Mouse (Mus musculus): Measurements from ENCODE around the gene Zhx3. TPM values are rescaled to one million over a fixed set of nuclear protein-coding genes. Genes with fewer than 3 reads are reported as not detected.

The Zhx3 gene
- polyA plus RNA-seq, 2 experiments, result 6.5 to 13.7 TPM

GRCm38 (mm10) chr2:160763816-160764215 is 109.0 kb downstream of the Zhx3 start:
- Histone ChIP-seq H3K4me3 (replicated peaks; ENCODE audit: low read length) (no peak overlapping the region), H3K27me3 (ENCODE audit: control insufficient read depth, insufficient read depth, low read length) (no peaks in the 10 kb centered on the region), H3K36me3 (ENCODE audit: control insufficient read depth, insufficient read depth, low read length) (peaks cover 84% of the 10 kb centered on the region), H3K9ac (ENCODE audit: low read depth, low read length, severe bottlenecking) (no peak overlapping the region), H3K27ac (replicated peaks; ENCODE audit: low read depth, low read length) (no peak overlapping the region), H3K9me3 (ENCODE audit: control insufficient read depth, low read length) (no peaks in the 10 kb centered on the region), H3K4me1 (ENCODE audit: control insufficient read depth, insufficient read depth, low read length) (no peaks in the 10 kb centered on the region), H3K4me2 (replicated peaks; ENCODE audit: low read depth, low read length, severe bottlenecking) (no peak overlapping the region)
- DNase-seq (ENCODE audit: low spot score) (no peak), ATAC-seq (ENCODE audit: low FRiP score, low read depth) (no peak)
- 67% methylated on average over 3 of the region's 3 CpGs for WGBS
- TF ChIP-seq POLR2A (IDR thresholded peaks at IDR 0.05; ENCODE audit: borderline replicate concordance, extremely low read depth, insufficient read depth, insufficient read length), result no peak

DNA sequence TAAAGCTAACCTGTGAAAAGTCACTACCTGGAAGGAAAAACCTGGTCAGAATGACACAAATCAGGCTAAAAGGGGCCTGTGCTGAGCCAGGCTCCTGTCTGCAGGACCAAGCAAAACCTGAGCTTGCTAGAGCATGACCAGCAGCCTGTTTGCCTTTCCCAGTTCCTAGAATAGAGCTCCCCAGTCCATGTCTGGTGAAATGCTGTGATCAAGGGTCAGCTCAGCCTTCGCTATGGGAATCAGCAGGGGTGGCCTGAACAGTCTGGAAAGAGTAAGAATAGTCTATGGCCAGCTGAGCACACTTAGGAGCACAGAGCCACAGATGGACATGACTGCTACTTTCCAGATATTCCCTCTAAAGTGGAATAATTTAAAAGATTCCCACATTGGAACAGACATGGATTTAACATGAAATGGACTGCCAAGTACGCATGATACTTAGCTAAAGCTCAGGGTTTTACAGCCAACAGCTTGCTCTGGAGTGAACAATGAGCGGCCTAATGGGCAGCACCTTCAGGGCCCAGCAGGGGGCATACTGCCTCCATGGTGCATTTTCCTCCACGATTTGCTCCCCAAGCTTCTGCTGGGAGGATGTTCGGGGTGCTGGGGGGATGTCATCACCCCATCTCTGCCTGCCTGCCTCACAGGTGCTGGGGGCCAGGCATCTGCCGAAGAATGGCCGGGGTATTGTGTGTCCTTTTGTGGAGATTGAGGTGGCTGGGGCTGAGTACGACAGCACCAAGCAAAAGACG is 112.2 kb downstream of the Zhx3 start:
- TF ChIP-seq POLR2A (IDR thresholded peaks at IDR 0.05; ENCODE audit: borderline replicate concordance, extremely low read depth, insufficient read depth, insufficient read length), result no peak
- ATAC-seq (ENCODE audit: low FRiP score, low read depth) (no peak), DNase-seq (ENCODE audit: low spot score) (no peak)
- H3K36me3 ChIP-seq (ENCODE audit: control insufficient read depth, insufficient read depth, low read length), result peaks cover 98% of the 10 kb centered on the region
- H3K9me3 ChIP-seq (ENCODE audit: control insufficient read depth, low read length), result no peaks in the 10 kb centered on the region
- no peaks in the 10 kb centered on the region for H3K27me3 ChIP-seq (ENCODE audit: control insufficient read depth, insufficient read depth, low read length)
- H3K4me3 ChIP-seq (replicated peaks; ENCODE audit: low read length), result no peak overlapping the region
- no peaks in the 10 kb centered on the region for H3K4me1 ChIP-seq (ENCODE audit: control insufficient read depth, insufficient read depth, low read length)
- H3K4me2 ChIP-seq (replicated peaks; ENCODE audit: low read depth, low read length, severe bottlenecking), result no peak overlapping the region
- 86% methylated on average over 9 of the region's 9 CpGs for WGBS
- H3K9ac ChIP-seq (ENCODE audit: low read depth, low read length, severe bottlenecking), result no peak overlapping the region
- H3K27ac ChIP-seq (replicated peaks; ENCODE audit: low read depth, low read length), result no peak overlapping the region

DNA sequence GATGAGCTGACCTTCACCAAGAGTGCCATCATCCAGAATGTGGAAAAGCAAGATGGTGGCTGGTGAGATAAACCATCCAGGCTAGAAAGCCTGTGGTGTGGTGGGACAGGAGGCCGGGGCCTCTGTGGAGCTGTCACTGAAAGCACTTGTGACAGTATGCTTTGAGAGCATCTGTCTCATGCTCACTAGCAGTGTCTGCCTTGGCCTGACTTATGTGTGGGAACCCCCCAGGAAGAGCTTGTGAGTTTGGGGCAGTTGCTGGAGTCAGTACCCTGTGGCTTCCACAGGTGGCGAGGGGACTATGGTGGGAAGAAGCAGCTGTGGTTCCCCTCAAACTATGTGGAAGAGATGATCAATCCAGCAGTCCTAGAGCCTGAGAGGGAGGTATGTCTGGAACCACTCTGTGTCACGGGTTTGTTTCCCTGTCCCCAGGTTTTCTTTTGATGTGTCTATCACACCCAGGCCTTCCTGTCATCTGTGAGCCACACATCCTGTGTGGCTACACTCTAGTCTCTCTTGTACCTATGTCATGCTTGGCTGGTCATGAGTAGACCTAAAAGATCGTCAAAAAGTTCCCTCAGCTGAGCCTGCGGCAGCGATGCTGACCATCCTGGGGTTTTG is 116.1 kb downstream of the Zhx3 start:
- Histone ChIP-seq H3K9ac (ENCODE audit: low read depth, low read length, severe bottlenecking) (no peak overlapping the region), H3K4me1 (ENCODE audit: control insufficient read depth, insufficient read depth, low read length) (no peaks in the 10 kb centered on the region), H3K36me3 (ENCODE audit: control insufficient read depth, insufficient read depth, low read length) (peaks cover 99% of the 10 kb centered on the region), H3K4me3 (replicated peaks; ENCODE audit: low read length) (no peak overlapping the region), H3K4me2 (replicated peaks; ENCODE audit: low read depth, low read length, severe bottlenecking) (no peak overlapping the region), H3K27ac (replicated peaks; ENCODE audit: low read depth, low read length) (no peak overlapping the region), H3K9me3 (ENCODE audit: control insufficient read depth, low read length) (no peaks in the 10 kb centered on the region), H3K27me3 (ENCODE audit: control insufficient read depth, insufficient read depth, low read length) (no peaks in the 10 kb centered on the region)
- no peak for ATAC-seq (ENCODE audit: low FRiP score, low read depth)
- no peak for TF ChIP-seq POLR2A (IDR thresholded peaks at IDR 0.05; ENCODE audit: borderline replicate concordance, extremely low read depth, insufficient read depth, insufficient read length)
- DNase-seq (ENCODE audit: low spot score), result no peak
- WGBS, result 93% methylated on average over 6 of the region's 6 CpGs

- no peak overlapping the region for H3K4me2 ChIP-seq (replicated peaks; ENCODE audit: low read depth, low read length, severe bottlenecking)
- H3K9ac ChIP-seq (ENCODE audit: low read depth, low read length, severe bottlenecking), result no peak overlapping the region
- 0 out of 2 replicates have a peak, but pooled peaks have one; percentile 14 for ATAC-seq (ENCODE audit: low FRiP score, low read depth)
- no peak overlapping the region for H3K4me3 ChIP-seq (replicated peaks; ENCODE audit: low read length)
- no peak for TF ChIP-seq POLR2A (IDR thresholded peaks at IDR 0.05; ENCODE audit: borderline replicate concordance, extremely low read depth, insufficient read depth, insufficient read length)
- H3K4me1 ChIP-seq (ENCODE audit: control insufficient read depth, insufficient read depth, low read length), result no peaks in the 10 kb centered on the region; the same call in 1 of the 2 replicates
- DNase-seq (ENCODE audit: low spot score), result no peak
- no peaks in the 10 kb centered on the region for H3K27me3 ChIP-seq (ENCODE audit: control insufficient read depth, insufficient read depth, low read length)
- H3K36me3 ChIP-seq (ENCODE audit: control insufficient read depth, insufficient read depth, low read length), result peaks cover 75% of the 10 kb centered on the region
- H3K9me3 ChIP-seq (ENCODE audit: control insufficient read depth, low read length), result no peaks in the 10 kb centered on the region
- WGBS, result 79% methylated on average over 10 of the region's 10 CpGs
- no peak overlapping the region for H3K27ac ChIP-seq (replicated peaks; ENCODE audit: low read depth, low read length)
Observed at GRCm38 (mm10) chr2:160747075-160747474, 125.7 kb downstream of the Zhx3 start.

DNA sequence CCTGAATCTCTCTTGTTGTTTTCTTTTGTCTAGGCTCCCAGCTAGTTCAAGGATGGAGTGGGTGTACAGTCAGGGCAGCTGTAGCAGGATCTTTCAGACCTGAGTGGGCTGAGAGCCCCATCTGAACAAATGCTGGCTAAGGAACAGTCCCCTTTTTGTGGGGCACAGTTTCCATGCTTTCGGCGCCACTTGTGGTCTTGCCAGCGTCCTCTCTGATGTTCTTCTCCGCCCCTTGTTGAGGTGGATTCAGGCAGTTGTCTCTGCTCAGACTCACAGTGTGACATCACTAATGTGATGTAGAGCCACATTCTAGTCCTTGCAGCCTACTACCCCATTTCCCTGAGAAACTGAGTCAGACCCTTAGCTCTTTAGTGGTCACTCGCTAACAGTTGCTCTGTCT is 126.2 kb downstream of the Zhx3 start:
- TF ChIP-seq POLR2A (IDR thresholded peaks at IDR 0.05; ENCODE audit: borderline replicate concordance, extremely low read depth, insufficient read depth, insufficient read length), result no peak
- no peak overlapping the region for H3K4me2 ChIP-seq (replicated peaks; ENCODE audit: low read depth, low read length, severe bottlenecking)
- H3K36me3 ChIP-seq (ENCODE audit: control insufficient read depth, insufficient read depth, low read length), result peaks cover 71% of the 10 kb centered on the region
- H3K4me1 ChIP-seq (ENCODE audit: control insufficient read depth, insufficient read depth, low read length), result no peaks in the 10 kb centered on the region; the same call in none of the 2 replicates
- no peaks in the 10 kb centered on the region for H3K9me3 ChIP-seq (ENCODE audit: control insufficient read depth, low read length)
- no peak for ATAC-seq (ENCODE audit: low FRiP score, low read depth)
- no peak for DNase-seq (ENCODE audit: low spot score)
- H3K9ac ChIP-seq (ENCODE audit: low read depth, low read length, severe bottlenecking), result no peak overlapping the region
- H3K4me3 ChIP-seq (replicated peaks; ENCODE audit: low read length), result no peak overlapping the region
- no peak overlapping the region for H3K27ac ChIP-seq (replicated peaks; ENCODE audit: low read depth, low read length)
- H3K27me3 ChIP-seq (ENCODE audit: control insufficient read depth, insufficient read depth, low read length), result no peaks in the 10 kb centered on the region
- WGBS, result 91% methylated on average over 5 of the region's 5 CpGs

Data from limb, embryonic 14.5 days (tissue).